Mouse (Mus musculus) gonadal fat pad, adult 2 months (tissue): ENCODE data around the gene Trp53tg5. TPM values are rescaled to one million over a fixed set of nuclear protein-coding genes. Genes with fewer than 3 reads are reported as not detected.

Source experiments
- DNase-seq: peaks from one replicate; pipeline ENCODE4 v3.0.0-alpha.2; 2012; ENCODE audit warnings: low read depth
- polyA plus RNA-seq: library from polyadenylated mRNA; depleted of rRNA; stranded (reverse); fragments of >200 nt; gene quantifications from 2 replicates; pipeline ENCODE4 v1.2.3, GENCODE M21; 2012; rRNA removed

Gene Trp53tg5
- polyA plus RNA-seq = not detected in 2 replicates

DNA sequence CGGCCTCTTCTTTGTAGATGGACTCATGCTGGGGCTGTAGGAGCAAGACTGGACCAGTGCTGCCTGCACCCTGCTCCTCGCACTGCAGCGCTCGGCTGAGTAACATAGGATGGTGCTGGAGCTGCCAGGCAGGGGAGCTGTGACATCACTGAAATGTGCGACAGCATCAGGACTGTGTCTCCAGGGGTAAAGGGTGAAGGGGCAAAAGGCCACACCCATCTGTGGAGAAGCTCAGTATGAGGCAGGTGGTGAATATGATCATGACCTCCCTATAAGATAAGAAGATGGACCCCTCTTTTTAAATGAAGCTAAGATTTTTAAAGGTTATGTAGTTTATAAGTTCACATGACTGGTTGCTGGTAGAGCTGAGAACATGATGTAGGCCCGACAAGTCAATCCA, at the start of gene Trp53tg5:
Trp53tg5 (minus strand) TSS at position 101 of the 400 bp plus-strand sequence.
- no peak for DNase-seq

DNA sequence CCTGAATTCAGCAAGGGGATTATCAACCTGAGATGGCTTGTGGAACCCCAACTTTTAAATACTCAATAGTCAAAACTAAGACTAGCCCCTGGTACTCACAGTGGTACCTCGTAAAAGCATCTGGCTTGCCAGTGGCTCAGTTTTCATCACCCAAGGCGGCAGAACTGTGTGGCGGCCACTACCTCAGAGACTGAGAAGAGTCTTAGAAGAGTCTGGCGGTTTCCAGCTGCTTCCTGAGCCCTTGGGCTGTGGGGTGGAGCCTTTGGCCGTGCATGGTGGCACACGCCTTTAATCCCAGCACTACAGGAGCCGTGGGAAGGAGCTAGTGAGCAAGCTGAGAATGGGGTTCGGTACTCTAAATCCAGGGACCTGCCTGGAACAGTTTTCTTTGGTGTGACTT, 48.8 kb upstream of the Trp53tg5 start:
- DNase-seq = no peak

DNA sequence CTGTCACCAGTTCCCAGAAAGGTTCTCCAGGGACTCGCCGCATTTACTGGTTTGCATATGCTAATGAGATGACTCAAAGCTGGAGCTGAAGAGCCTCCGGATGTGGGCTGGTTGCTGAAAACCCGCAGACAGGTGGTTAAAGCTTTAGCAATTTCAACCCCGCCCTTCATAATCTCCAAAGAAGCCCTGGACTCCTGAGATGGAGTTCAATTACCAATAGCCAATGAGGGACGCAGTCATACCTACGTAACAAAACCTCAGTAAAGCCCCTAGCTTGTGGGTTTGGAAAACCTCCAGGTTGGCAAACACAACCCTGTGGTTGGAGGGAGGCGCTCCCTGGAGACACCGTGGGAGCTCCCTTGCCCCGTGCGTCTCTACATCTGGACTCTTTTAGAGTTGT, 48.3 kb upstream of the Trp53tg5 start:
- no peak for DNase-seq

- no peak for DNase-seq
These were observed 47.3 kb upstream of the Trp53tg5 start for GRCm38 (mm10) chr2:164520782-164521181.

DNA sequence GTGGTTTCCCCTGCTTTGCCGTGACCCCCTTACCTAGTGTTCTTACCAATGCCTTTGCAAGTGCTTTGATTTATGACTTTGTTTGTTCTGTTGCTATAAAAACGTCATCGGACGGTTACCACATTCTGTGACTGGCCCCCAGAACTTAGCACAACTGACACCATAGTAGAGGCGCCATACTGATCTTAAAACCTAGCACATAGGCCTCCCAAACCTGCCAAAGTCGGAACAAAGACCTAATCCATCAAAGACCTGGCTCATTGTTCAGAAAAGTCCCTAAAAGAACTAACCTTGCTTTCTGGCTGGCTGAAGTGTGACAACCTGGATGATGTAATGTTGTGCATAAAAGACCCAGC, 45.6 kb upstream of the Trp53tg5 start:
- no peak for DNase-seq

DNA sequence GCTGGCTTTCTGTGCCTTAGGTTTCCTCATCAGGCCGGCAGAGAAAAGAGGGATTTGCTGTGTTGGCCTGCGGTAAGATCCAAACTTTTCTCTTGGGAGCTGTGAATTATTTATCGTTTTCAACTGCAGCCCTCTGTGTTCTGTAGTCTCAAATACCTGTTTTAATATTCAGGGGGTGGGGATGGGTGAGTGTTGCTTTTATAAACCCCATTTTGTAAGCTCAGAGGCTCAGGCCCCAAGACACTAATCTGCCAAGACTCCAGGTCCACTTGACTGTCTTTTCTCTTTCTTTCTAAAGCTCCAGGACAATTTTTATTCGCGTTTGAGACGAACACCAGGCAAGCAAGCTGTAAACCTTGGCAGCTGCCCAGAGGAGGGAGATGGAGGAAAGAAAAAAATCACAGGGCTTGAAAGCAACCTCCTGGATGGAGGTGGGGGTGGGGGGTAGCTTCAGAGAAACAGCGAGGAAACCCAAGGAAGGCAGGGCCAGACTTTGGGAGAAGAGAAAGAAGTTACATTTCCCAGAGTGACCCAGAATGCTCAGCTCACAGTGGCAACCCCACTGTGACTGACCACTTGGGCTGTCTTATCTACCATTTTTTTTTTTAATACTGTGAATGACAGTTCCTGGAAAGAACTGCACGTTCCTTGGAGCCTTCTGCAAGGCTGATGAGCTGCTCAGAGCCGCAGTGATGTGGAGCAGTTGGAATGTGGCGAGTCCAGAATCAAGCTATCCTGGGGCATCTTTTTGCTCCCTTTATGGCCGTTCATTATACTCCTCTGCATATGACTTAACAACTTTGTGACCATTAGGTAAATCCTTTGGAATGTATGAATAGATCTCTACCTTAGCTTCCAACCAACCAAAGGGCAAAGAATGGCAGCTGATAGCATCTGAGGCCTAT, 45.0 kb upstream of the Trp53tg5 start:
- DNase-seq = no peak

GRCm38 (mm10) chr2:164517485-164518221, 44.1 kb upstream of the Trp53tg5 start:
- DNase-seq = no peak

- DNase-seq = no peak
These were observed 43.1 kb upstream of the Trp53tg5 start for GRCm38 (mm10) chr2:164516592-164516991.

- DNase-seq = no peak
These were observed 42.4 kb upstream of the Trp53tg5 start for GRCm38 (mm10) chr2:164515897-164516296.

DNA sequence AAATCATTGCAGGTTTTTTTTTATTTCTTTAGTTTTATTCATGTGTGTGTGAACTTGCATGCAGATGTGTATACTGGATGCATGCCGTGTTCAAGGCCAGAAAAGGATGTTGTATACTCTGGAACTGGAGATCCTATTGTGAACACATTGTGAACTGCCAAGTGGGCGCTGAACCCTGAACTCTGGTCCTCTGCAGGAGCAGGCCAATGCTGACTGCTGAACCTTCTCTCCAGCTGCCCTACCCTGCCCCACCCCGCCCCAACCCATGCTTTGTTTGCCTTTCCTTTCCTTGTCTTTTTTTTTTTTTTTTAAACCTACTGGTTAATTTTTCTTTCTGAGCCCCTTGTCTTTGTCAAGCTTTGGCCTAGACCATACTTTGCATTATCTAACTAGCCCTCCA, 41.4 kb upstream of the Trp53tg5 start:
- DNase-seq = no peak

- no peak for DNase-seq
These were observed 39.9 kb upstream of the Trp53tg5 start for GRCm38 (mm10) chr2:164513389-164513788.

DNA sequence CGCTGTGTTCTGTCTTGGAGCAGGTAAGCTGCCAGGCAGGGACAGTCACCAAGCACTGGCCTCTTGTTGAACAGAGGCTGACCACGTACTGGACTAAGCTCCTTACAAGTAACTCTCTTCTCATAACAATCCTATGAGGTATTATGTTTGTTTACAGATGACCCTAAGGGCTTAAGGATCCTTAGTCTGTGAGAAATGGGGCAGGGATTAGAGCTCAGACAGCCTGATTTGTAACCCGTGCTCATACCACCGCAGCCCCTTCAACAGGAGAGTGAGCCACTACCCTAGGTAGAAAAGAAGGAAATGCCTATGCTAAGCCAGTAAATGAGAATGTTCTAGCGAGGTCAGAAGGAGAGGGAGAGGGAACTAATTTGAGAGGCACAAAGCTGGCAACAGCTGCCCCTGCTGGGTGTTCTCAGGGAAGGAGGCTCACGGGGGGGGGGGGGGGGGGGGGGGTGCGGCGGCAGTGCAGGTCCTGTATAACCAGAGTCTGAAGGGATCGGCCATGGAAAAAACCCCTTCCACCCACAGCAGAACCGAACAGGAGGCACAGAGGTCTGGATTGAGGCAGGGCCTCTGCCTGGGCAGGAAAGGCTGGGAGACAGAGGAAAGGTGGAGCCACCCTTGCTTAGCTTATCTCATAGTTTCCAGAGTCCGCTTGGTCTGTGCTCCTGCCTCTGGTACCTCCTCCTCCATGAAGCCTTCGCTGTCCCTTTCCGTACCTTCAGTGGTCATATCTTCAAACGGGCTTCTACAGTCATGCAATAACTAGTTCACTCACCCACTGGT, 38.8 kb upstream of the Trp53tg5 start:
- no peak for DNase-seq

GRCm38 (mm10) chr2:164510621-164511190, 37.2 kb upstream of the Trp53tg5 start:
- DNase-seq = no peak

- DNase-seq = no peak
These were observed 34.3 kb upstream of the Trp53tg5 start for GRCm38 (mm10) chr2:164507811-164508210.

- no peak for DNase-seq
These were observed 32.3 kb upstream of the Trp53tg5 start for GRCm38 (mm10) chr2:164505619-164506347.

- DNase-seq = no peak
These were observed 31.4 kb upstream of the Trp53tg5 start for GRCm38 (mm10) chr2:164504919-164505318.

- DNase-seq = no peak
These were observed 27.0 kb upstream of the Trp53tg5 start for GRCm38 (mm10) chr2:164500511-164500910.

DNA sequence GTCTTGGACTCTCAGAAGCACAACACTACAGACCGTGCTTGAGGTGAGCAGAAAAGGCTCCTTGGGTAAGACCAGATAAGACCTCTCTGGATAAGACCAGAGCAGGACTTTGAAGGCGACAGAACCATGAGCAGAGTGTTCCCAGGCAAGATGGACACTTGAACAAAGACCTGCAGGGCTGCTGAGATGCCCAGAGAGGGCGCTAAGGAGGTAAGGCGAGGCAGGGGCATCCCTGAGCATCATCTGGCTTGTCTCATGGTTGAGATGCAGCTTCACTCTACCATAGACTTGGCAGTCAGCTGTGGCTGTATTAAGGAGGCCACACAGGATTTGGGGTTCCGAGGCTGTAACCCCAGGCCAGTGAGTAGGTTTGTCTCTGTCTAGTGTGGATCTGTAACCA, 25.8 kb upstream of the Trp53tg5 start:
- no peak for DNase-seq

- DNase-seq = no peak
These were observed 24.3 kb upstream of the Trp53tg5 start for GRCm38 (mm10) chr2:164497691-164498268.

GRCm38 (mm10) chr2:164496847-164497690, 23.5 kb upstream of the Trp53tg5 start, which contains the start of gene Pigt:
TSS of gene Pigt (plus strand) at chr2:164497520.
- DNase-seq = no peak
